Mouse (Mus musculus) neural tube, embryonic 11.5 days (tissue): ENCODE measurements around the gene 2210011C24Rik. TPM values are rescaled to one million over a fixed set of nuclear protein-coding genes. Genes with fewer than 3 reads are reported as not detected.
A peak's percentile ranks its signal among the peaks of the same experiment; 100 is the strongest.

Experiments
- ATAC-seq: fragments of 200-750 bp; cut with Nextera tagmentation; 2 replicates; pipeline ENCODE4 v1.8.0; 2017; ENCODE audit warnings: moderate number of reproducible peaks, mild to moderate bottlenecking, moderate TSS enrichment, moderate library complexity; ENCODE audit not compliant: insufficient read depth, low FRiP score, low TSS enrichment
- DNase-seq: peaks from one replicate; pipeline ENCODE4 v3.0.0-alpha.2; 2015; ENCODE audit warnings: low spot score
- H3K27ac ChIP-seq: fragments of 300-500 bp; sonication (generic); 2 replicates; pipeline ENCODE4 v1.5.1; 2014; ENCODE audit warnings: low read depth, mild to moderate bottlenecking, low read length
- H3K27me3 ChIP-seq: fragments of 300-500 bp; sonication (generic); 2 replicates; pipeline ENCODE4 v1.6.1; 2014; ENCODE audit warnings: mild to moderate bottlenecking, low read length, mixed read lengths; ENCODE audit not compliant: control insufficient read depth, insufficient read depth
- H3K36me3 ChIP-seq: fragments of 300-500 bp; sonication (generic); 2 replicates; pipeline ENCODE4 v1.6.1; 2014; ENCODE audit warnings: mild to moderate bottlenecking, low read length, moderate library complexity, mixed read lengths; ENCODE audit not compliant: control insufficient read depth, insufficient read depth
- H3K4me1 ChIP-seq: fragments of 300-500 bp; sonication (generic); 2 replicates; pipeline ENCODE4 v1.6.1; 2014; ENCODE audit warnings: low read length, mixed read lengths; ENCODE audit not compliant: control insufficient read depth, insufficient read depth
- H3K4me2 ChIP-seq: fragments of 300-500 bp; sonication (generic); 2 replicates; pipeline ENCODE4 v1.6.1; 2014; ENCODE audit warnings: low read depth, mild to moderate bottlenecking, moderate library complexity
- H3K4me3 ChIP-seq: fragments of 300-500 bp; sonication (generic); 2 replicates; pipeline ENCODE4 v1.5.1; 2014; ENCODE audit warnings: low read depth, low read length
- H3K9ac ChIP-seq: fragments of 300-500 bp; sonication (generic); 2 replicates; pipeline ENCODE4 v1.6.1; 2014; ENCODE audit warnings: mild to moderate bottlenecking, low read length
- H3K9me3 ChIP-seq: fragments of 300-500 bp; sonication (generic); 2 replicates; pipeline ENCODE4 v1.6.1; 2016; ENCODE audit warnings: low read length; ENCODE audit not compliant: control insufficient read depth
- WGBS: fragments of 180-500 bp; shearing (Covaris S2); extraction: QIAGEN DNeasy Blood & Tissue Kit; methylation state at CpG from one replicate; pipeline ENCODE4 v1.1.7; 2014; 5-methylcytosine and 5-hydroxymethylcytosine counted together
- polyA plus RNA-seq: library from polyadenylated mRNA; unstranded; fragments of >200 nt; fragmentation: Nextera tagmentation; extraction: Ambion mirVana; gene quantifications from 2 replicates; pipeline ENCODE4 v1.2.1, GENCODE M21; 2014

Gene 2210011C24Rik
- polyA plus RNA-seq = not detected in 2 replicates

DNA sequence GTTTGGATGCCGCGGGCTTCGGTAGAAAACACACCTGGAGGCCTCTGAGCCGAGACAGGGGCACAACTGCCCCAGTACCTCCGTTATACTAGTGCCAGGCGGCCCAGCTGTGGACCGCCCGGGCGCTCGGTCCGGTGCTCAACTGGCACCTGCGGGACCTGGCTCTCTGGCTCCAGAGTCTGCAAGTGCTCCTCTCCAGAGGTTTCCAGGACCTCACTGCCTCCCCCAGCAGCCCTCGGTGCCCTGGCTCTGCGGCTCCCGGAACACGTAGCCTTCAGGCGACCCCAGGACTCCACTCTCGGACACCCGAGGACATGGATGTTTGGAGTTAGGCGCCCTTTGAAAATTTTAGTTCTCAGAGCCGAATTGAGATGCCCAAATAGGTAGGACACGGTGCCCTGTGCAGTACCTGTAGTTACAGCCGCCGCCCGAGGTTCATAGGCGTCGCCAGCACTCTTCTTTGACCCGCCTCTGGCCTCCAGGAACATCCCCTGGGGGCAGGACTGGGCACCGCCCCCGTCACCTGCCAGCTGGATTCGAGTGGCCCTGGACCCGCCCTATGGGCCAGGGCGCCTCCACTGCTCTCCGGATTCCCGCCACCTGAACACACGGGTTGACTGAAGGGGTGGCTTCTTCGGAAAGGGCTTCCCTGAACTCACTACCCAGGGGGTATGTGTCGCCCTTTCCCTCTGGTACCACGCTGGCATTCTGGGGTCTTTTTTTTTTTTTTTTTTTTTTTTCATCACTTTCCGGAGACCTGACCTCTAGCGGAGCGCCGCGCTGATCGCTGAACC is at the start of gene 2210011C24Rik:
2210011C24Rik (minus strand) TSS at position 467 of the 794 bp plus-strand sequence.
- H3K36me3 ChIP-seq = no peaks in the 10 kb centered on the region
- peaks cover 18% of the 10 kb centered on the region for H3K4me1 ChIP-seq
- peaks cover 37% of the 10 kb centered on the region for H3K27me3 ChIP-seq
- DNase-seq = no peak
- peak within 1 kb of the TSS; percentile 97 for H3K4me2 ChIP-seq
- no peaks in the 10 kb centered on the region for H3K9me3 ChIP-seq
- no peak within 1 kb of the TSS for H3K27ac ChIP-seq
- peak within 1 kb of the TSS; percentile 39 for H3K4me3 ChIP-seq
- ATAC-seq = 0 out of 2 replicates have a peak, but pooled peaks have one; percentile 14
- 1% methylated on average over 42 of the region's 45 CpGs for WGBS
- H3K9ac ChIP-seq = peak within 1 kb of the TSS; percentile 50

DNA sequence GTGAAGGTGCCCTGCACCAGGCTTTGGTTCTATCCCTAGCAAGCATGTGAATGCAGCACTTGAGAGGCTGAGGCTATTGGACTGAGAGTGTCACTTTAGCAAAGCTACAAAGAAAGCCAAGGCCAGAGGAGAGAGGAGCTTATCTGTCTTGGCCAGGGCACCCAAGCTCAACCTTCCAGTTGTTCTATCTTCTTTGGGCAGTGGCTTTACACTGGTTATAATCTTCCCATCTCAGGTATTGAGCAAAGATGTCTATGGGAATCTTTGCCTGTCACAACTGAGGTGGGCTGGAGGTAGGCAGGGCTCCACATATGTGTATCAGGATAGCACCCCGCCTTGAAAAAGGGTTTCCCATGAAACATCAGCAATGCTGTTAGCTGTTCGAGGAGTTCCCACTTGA is 48.3 kb upstream of the 2210011C24Rik start:
- WGBS = 89% methylated on average over 2 of the region's 2 CpGs
- no peaks in the 10 kb centered on the region for H3K4me1 ChIP-seq

DNA sequence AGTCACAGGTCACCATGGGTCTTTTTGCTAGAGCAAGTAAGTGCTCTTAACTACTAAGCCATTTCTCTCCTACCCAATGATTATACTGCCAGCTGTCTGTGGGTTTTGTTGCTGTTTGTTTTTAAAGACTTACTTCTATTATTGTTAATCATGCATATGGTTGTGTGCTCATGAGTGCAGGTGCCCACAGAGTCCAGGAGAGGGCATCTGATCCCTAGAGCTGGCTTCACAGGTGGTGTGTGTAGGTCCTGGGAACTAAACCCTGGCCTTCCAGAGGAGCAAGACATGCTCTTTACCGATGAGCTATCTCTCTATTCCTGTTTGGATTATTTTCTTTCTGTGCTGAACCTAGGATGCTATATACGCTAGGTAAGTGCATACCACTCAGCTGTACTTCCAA is 47.3 kb upstream of the 2210011C24Rik start:
- H3K9me3 ChIP-seq = no peaks in the 10 kb centered on the region
- no peak overlapping the region for H3K4me2 ChIP-seq
- no peaks in the 10 kb centered on the region for H3K4me1 ChIP-seq
- 94% methylated on average over 2 of the region's 2 CpGs for WGBS
- no peak overlapping the region for H3K9ac ChIP-seq
- DNase-seq (no peak), ATAC-seq (no peak)
- no peak overlapping the region for H3K4me3 ChIP-seq
- no peak overlapping the region for H3K27ac ChIP-seq
- no peaks in the 10 kb centered on the region for H3K36me3 ChIP-seq
- no peaks in the 10 kb centered on the region for H3K27me3 ChIP-seq

More for the DNA sequence above, 48.3 kb upstream of the 2210011C24Rik start:
- Histone ChIP-seq H3K4me3 (no peak overlapping the region), H3K9ac (no peak overlapping the region), H3K27me3 (no peaks in the 10 kb centered on the region), H3K27ac (no peak overlapping the region), H3K36me3 (no peaks in the 10 kb centered on the region), H3K9me3 (no peaks in the 10 kb centered on the region), H3K4me2 (no peak overlapping the region)
- DNase-seq (no peak), ATAC-seq (no peak)

DNA sequence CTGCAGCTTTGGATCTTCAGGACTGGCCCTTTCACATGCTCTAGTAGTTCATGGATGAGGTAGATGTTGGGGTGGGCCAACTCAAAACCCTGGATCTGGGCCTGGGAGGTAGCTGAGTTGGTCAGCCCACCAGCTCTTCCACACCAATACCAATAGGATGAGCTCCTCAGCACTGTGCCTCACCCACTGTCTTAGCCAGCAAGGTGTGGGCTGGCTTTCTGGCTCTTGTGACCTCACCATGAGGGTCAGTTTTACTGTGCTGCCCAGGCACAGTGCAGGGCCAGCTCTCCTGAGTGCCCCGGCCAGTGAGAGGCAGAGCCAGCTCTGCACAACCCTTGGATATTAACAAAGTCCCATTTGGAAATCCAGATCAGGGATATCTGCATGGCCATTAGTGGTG is 45.9 kb upstream of the 2210011C24Rik start:
- Histone ChIP-seq H3K9ac (no peak overlapping the region), H3K27me3 (no peaks in the 10 kb centered on the region), H3K27ac (no peak overlapping the region), H3K4me1 (no peaks in the 10 kb centered on the region), H3K9me3 (no peaks in the 10 kb centered on the region), H3K4me2 (no peak overlapping the region), H3K36me3 (no peaks in the 10 kb centered on the region), H3K4me3 (no peak overlapping the region)
- ATAC-seq (no peak), DNase-seq (no peak)
- WGBS = 88% methylated on average over 1 of the region's 1 CpGs

DNA sequence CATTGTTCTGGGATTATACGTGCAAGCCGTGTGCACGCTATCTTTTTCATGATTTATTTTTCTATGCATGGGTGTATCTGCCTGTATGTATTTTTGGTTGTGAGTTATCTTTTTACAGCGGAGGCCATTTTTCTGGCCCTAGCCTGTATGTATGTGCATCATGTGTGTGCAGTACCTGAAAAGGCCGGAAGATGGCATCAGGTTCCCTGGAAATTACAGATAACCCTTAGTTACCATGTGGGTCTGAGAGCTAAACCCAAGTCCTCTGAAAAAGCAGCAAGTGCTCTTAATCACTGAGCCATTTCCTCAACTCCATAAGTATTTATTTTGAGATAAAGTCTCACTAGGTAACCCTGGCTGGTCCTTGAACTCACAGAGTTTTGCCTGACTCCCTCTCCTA is 41.3 kb upstream of the 2210011C24Rik start:
- ATAC-seq (no peak), DNase-seq (no peak)
- Histone ChIP-seq H3K4me1 (no peaks in the 10 kb centered on the region), H3K9ac (no peak overlapping the region), H3K27ac (no peak overlapping the region), H3K27me3 (no peaks in the 10 kb centered on the region), H3K4me2 (no peak overlapping the region), H3K4me3 (no peak overlapping the region), H3K9me3 (no peaks in the 10 kb centered on the region), H3K36me3 (no peaks in the 10 kb centered on the region)
- 94% methylated on average over 5 of the region's 5 CpGs for WGBS

DNA sequence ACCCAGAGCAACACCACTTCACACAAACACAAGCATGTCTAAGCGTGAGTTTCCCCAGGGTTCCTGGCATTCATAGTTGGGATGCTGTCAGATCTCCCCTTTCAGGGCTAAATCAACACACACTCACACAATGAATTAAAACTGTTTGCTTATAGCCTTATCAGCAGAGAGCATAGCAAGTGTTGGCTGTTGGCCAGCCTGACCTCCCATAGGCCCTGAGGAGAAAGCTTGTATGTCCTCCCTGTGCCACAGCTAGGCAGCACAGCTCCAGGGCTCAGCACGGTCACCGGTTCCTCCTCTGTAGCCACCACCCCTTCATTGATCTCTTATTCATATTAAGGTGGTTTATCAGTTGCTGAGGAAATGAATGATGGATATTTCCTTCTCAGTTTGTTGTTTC is 40.8 kb upstream of the 2210011C24Rik start:
- 90% methylated on average over 3 of the region's 3 CpGs for WGBS
- Histone ChIP-seq H3K4me1 (no peaks in the 10 kb centered on the region), H3K27ac (no peak overlapping the region), H3K4me3 (no peak overlapping the region), H3K36me3 (no peaks in the 10 kb centered on the region), H3K9ac (no peak overlapping the region), H3K4me2 (no peak overlapping the region), H3K27me3 (no peaks in the 10 kb centered on the region), H3K9me3 (no peaks in the 10 kb centered on the region)
- no peak for DNase-seq
- ATAC-seq = no peak

DNA sequence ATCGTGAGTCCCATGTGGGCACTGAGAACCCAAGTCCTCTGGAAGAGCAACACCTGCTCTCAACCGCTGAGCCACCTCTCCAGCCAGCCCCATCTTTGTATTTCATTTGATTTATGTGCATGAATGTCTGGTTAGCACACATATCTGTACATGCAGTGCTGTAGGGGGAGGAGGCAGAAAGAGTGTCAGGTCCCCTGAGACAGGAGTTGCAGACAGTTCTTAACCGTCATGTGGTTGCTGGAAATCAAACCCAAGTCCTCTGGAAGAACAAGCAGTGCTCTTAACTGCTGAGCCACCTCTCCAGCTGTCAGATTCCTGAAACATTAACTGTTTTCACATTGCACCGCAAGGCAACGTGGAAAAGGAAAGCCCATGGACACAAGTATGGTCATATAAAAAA is 36.2 kb upstream of the 2210011C24Rik start:
- Histone ChIP-seq H3K36me3 (no peaks in the 10 kb centered on the region), H3K4me3 (no peak overlapping the region), H3K9ac (no peak overlapping the region), H3K27me3 (peaks cover 24% of the 10 kb centered on the region), H3K9me3 (no peaks in the 10 kb centered on the region), H3K4me1 (peaks cover 2% of the 10 kb centered on the region; the same call in 1 of the 2 replicates), H3K27ac (no peak overlapping the region), H3K4me2 (no peak overlapping the region)
- DNase-seq = no peak
- ATAC-seq = no peak
- WGBS = 74% methylated on average over 5 of the region's 5 CpGs

DNA sequence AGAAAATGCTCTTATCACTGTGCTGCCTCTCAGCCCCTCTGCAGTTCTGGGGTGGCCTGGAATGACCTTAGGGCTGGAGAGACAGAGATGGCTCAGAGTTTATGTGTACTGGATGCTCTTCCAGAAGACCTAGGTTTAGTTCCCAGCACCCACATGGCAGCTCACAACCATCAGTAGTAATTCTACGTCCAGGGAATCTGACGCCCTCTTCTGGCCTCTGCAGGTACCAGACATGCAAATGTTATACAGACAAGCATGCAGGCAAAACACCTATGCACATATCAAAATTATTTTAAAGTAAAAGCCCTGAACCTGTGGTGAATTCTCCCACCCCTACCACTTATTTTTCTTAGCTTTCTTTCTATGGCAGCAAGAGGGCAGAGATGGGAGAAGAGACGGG is 34.5 kb upstream of the 2210011C24Rik start:
- ATAC-seq (no peak), DNase-seq (no peak)
- Histone ChIP-seq H3K9me3 (no peaks in the 10 kb centered on the region), H3K27ac (no peak overlapping the region), H3K4me2 (no peak overlapping the region), H3K9ac (no peak overlapping the region), H3K4me1 (peaks cover 8% of the 10 kb centered on the region; the same call in 1 of the 2 replicates), H3K27me3 (peaks cover 40% of the 10 kb centered on the region), H3K36me3 (no peaks in the 10 kb centered on the region), H3K4me3 (no peak overlapping the region)
- 67% methylated on average over 3 of the region's 3 CpGs for WGBS

DNA sequence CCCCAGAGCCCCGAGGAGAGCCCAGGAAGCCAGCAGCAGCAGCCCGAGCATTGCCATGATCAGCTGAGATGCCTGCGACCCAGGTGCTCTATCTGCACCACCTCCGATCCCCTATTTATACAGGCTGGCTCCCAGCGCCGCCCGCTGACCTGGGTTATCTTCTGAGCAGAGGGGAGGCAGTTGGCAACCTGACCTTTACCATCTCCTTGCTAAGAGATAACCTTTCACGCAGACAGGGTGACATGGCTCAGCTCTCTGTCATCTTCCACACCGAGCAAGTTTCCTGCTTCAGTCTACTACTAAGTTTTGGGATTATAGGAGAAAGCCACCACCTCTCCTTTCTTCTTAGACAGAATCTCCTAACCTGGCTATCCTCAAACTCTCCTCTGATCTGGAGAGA is 32.9 kb upstream of the 2210011C24Rik start, which contains the start of gene Rln3:
Rln3 (minus strand) TSS at position 101 of the 400 bp plus-strand sequence.
- H3K4me3 ChIP-seq = no peak within 1 kb of the TSS
- no peaks in the 10 kb centered on the region for H3K9me3 ChIP-seq
- WGBS = 8% methylated on average over 9 of the region's 9 CpGs
- peaks cover 46% of the 10 kb centered on the region for H3K27me3 ChIP-seq
- H3K9ac ChIP-seq = no peak within 1 kb of the TSS
- H3K36me3 ChIP-seq = no peaks in the 10 kb centered on the region
- H3K4me2 ChIP-seq = no peak within 1 kb of the TSS
- no peak for ATAC-seq
- H3K27ac ChIP-seq = no peak within 1 kb of the TSS
- peaks cover 8% of the 10 kb centered on the region; the same call in 1 of the 2 replicates for H3K4me1 ChIP-seq
- DNase-seq = no peak
